Mouse (Mus musculus) embryo, embryonic 11 days (tissue): ENCODE results near the gene Cnot4.
"Not testable (repeated sequence)": the region's sequence is repeated elsewhere in the genome, so short reads cannot be mapped to it uniquely, and the experiment has no call there.

Experiments used
- DNase-seq: peaks from one replicate; pipeline ENCODE4 v3.0.0-alpha.2; 2015

Cnot4 gene

DNA sequence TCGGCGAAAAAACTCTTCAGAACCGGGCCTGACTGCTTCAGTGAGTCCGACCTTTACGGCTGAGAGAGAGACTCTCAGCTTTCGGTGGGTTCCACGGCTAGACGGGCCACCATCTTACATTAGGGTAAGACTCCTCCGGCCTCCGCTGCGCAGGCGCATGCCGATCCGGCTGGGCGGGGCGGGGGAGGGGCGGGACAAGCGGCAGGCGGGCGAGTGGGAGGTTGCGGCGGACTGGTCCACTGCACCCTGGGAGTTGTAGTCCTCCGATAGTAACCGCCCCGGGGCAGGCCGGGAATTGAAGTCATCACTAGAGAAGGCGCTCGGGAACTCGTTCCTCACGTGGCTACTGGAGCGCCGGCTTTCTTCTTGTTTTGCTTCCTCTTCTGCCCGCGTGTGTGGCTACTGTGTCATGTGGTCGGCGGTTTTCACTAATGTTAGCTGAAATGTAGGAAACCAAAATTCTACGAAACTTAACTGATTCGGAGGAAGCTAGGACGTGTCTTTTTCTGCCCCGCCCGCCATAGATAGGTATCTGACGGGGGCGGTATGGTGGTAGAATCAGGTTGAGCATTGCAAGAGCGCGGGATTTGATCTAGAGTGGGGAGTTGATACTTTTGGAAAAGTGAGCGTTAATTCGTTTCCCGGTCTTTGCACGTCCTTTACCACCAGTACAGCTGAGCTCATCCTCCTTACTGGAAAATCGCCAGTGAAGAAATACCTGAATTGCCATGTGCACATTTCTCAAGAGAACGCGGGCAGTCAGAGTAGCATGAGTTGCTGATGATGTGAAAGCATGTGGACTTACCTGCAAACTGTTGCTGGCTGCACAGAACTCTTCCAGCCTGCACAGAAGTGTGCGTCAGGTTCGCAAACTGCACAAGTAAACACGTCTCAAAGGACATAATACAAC is at the start of gene Cnot4:
Cnot4 (minus strand) TSS at position 146 of the 910 bp plus-strand sequence.
- DNase-seq = peak; percentile 99

DNA sequence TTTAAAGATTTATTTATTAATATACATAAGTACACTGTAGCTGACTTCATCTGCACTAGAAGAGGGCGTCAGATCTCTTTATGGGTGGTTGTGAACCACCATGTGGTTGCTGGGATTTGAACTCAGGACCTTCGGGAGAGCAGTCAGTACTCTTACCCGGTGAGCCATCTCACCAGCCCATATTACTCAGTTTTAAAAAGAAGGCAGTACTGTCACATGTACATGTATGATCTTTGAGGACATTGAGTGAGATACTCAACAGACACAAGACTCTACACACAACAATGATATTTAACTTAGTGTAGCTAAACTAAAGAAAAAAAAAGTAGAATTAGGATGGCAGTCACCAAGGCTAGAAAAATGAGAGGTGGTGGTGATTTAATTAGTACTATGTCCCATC is 45.8 kb upstream of the Cnot4 start:
- DNase-seq = not testable (repeated sequence)

DNA sequence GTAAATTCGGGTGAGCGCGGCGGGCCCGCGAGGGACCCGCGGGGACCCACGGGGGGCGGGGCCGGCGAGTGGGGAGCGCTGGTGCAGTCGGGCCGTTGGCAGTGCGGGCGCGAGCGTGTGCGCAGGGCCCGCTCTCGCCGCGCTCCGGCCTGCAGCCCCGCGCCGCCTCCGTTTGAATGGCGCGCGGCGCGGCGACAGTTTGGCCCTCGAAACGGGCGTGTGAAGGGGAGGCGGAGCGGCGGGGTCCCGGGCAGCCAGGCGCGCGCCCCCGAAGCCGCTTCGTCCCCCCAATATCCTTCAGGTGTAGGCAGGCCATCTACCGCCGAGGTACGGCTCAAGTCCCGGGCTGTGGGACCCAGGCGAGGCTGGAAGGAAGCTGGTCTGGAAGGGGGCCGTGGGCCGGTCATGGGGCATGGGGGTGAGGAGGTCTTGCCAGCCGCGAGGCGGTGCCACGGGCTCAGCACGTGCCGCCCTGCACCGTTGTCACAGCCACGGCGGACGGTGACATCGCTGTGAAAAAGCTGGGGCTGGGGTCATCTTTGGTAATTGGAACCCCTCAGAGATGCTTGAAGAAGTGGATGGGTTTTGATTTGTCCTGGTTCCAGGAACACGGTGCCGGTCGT is 44.2 kb upstream of the Cnot4 start:
- peak; percentile 71 for DNase-seq

DNA sequence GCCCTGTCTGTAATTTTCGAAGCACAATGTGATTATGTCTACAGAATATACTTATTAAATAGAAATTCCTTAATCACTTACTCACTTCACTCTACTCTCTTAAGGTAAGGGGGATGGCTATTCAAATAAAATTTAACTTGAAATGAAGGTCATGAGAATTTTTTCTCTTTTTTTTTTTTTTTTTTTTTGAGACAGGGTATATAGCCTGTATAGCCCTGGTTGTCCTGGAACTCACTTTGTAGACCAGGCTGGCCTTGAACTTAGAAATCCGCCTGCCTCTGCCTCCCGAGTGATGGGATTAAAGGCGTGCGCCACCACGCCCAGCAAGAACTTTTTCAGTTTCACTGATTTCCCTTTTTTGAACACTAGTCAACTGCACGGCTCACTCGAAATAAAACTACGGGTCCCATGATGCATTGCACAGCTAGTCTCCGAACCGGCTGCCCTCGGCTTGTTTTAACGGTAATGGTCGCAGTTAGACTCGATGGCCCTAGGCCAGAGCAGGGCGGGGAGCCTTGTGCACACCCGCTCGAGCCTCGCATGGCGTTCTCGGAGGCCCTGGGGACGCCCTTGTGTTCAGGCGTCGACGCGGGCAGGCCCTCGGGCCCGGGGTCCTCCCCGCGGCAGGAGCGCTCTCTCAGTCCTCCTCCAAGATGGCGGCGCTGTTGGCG is 43.6 kb upstream of the Cnot4 start, which contains the start of gene Nup205:
Nup205 (plus strand) TSS at position 443 of the 671 bp plus-strand sequence.
- peak; percentile 93 for DNase-seq

DNA sequence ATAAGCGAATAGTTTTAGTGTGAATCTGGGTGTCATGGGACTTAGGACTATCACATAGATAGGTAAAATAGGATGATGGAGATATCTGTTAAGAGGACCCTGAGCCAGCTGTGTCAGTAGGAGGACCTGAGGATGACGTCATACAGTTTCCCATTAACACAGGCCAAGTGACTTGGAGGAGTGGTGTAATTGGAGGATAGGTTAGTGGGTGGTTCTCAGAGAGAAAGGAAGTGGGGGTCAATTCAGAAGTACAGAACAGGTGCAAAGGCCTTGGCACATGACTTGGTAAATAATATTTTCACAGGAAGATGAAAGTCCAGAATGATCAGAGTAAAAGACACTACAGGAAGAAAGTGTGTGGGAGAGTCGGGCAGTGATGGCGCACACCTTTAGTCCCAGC is 39.7 kb upstream of the Cnot4 start:
- DNase-seq = no peak

DNA sequence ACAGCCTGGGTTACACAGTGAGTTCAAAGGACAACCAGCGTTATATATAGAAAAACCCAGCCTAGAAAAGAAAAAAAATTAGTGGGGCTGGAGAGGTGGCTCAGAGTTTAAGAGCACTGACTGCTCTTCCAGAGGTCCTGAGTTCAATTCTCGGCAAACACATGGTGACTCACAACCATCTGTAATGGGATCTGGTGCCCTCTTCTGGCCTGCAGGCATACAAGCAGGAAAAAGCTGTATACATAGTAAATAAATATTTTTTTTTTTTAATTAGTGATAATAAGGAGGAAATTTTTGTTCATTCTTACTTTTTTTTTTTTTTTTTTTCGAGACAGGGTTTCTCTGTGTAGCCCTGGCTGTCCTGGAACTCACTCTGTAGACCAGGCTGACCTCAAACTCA is 38.5 kb upstream of the Cnot4 start:
- DNase-seq = not testable (repeated sequence)

DNA sequence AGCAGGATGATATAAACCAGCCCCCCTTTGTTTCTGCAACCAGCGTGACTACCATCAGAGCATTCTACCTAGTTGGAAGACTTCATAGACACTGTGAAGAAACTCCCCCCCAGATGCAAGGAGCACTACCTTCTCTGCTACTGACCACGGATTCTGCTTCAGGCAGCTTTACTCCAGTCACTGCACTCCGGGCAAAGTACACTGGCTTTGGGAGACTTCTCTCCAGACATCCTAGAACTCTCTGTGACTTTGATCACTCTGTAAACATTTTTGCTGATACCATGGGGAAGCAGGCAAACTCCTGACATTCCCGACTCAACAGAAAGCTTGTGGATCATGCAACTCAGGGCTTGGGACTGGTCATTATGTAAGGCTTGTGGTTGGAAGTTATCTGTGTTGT is 35.7 kb upstream of the Cnot4 start:
- no peak for DNase-seq

DNA sequence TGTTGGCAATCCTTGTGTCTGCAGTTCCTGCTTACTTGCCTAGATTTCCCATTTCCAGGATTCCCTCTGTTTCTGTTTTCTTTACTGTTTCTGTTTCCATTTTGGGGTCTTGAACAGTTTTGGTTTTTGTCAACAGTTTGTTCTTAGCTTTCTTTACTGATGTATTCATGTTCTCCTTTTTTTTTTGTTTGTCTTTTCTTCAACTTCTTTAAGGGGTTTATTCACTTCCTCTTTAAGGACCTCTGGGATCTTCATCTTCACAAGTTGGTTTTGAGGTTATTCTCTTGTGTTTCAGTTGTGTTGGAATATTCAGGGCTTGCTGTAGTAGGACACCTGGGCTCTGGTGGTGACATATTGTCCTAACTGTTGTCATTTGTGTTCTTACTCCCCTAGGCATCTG is 21.0 kb upstream of the Cnot4 start:
- no peak for DNase-seq

DNA sequence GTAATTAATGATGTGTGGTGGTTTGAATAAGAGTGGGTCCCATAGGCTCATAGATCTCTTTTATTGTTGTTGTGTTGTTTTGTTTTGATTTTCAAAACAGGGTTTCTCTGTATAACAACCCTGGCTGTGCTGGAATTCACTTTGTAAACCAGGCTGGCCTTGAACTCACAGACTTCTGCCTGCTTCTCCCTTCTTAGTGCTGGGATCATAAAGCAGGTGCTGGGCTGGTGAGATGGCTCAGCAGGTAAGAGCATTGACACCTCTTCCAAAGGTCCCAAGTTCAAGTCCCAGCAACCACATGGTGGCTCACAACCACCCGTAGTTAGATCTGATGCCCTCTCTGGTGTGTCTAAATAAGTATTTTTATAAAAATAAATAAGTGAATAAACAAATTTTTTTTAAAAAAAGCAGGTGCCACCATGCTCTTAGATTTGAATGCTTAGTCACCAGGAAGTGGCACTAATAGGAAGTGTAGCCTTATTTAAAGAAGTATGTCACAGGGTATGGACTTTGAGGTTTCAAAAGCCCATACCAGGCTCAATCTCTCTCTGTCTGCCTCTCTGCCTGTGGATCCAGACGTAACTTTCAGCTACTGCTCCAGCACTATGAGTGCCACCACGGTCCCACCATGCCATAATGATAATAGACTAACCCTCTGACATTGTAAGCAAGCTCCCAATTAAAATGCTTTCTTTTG is 14.3 kb upstream of the Cnot4 start:
- DNase-seq = no peak

DNA sequence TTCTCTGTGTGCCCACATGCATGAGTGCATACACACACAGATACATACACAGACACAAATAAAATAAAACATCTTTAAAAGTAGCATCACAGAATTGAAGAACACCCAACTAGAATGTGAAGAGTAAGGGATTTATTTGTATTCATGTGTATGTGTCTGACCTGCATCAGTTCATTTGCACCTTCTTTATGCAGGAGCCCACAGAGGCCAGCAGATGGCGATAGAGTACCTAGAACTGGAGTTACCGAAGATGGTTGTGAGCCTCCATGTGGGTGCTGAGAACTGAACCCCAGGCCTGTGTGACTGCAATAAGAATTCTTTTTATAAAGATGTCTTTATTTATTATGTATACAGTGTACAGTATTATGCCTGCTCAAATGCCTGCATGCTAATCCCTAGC is 12.0 kb upstream of the Cnot4 start:
- no peak for DNase-seq

DNA sequence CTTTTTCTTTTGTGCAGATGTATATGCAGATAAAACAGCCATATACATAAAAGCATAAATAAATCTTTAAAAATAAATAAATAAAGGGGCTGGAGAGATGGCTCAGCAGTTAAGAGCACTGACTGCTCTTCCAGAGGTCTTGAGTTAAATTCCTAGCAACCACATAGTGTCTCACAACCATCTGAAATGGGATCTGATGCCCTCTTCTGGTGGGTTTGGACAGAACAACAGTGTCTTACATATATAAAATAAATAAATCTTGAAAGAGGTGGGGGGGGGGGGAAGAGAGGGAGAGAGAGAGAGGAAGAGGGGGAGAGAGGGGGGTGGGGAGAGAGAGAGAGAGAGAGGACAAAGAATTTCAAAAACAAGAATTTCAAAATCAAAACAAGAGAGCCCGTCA is 6.8 kb upstream of the Cnot4 start:
- no peak for DNase-seq

DNA sequence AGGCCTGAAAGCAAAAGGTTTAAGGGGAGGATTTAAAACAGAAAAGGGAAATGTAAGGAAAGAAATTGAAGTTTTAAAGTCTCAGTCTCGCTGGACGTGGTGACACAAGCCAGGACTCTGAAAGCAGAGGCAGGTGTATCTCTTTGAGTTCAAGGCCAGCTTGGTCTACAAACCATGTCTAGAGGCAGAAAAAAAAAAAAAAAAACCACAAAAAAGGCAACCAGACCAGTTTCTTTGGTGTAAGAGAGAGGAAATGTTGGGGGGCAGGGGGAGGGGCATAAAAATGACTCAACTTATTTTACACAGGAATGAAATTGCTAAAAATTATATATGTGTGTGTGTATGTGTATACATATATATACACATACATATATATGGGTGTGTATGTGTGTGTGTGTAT is 1.3 kb upstream of the Cnot4 start:
- no peak for DNase-seq

DNA sequence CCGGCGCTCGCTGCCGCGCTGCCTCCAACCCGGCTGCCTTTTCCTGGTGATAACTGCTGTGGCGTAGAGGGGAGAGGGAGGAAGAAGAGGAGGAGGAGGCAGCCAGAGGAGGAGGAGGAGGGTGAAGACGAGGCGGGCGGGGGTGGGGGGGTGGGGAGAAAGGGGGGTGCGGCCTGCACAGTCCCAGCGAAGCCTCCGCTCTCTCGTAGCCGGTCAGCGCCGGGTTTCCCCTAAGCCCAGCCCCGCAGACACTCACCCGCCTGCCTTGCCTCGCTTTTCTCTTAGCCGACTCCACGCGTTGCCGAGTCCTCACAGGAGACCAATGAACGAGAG is 312 bp downstream of the Cnot4 start:
- DNase-seq = no peak

DNA sequence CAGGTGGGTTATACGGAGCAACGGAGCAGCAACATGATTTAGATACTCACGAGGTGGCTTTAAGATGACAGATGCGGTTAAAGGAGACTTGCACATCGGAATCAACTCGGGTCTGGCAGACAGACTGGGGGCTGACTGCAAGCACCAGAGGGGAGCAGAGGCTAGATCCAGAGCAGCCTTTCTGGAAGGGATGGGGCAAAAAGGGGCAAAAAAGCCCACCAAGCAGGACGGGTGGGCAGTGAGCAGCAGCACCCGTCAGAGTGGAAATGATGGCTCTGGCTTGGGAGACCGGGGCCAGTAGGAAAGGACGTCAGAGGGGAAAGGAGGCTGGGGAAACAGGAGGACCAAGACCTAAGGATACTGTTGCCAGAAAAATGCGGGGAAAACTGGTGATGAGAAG is 718 bp downstream of the Cnot4 start:
- no peak for DNase-seq

DNA sequence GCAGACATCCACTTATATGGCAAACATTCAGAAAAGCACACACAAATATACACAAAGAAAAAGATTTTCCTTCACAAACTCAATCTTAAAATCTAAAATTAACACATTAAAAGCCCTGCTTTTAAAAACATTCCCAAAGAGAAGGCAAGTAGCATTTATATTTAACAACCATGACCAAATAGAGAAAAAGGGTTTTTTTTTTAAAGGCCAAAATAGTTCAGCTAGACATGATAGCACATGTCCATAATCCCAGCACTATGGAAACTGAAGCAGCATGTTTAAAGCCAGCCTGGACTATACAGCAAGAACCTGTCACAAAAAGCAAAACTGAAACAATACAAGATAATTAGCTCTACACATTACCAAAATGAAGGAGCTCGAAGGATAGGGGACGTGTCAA is 11.0 kb downstream of the Cnot4 start:
- DNase-seq = no peak

DNA sequence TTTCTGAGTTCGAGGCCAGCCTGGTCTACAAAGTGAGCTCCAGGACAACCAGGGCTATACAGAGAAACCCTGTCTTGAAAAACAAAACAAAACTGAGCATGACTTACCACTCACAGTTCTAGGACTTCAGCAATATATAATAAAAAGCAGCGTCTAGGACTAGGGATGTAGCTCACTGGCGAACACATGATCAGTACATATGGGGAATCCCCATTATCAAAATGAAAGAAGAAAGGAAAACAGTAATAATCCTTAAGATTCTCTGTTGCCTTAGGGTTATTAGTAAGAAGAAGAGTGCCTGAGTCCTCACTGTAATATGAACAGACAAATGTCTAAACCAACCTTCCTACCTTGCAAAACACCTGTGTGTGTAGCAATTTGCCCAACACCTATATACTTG is 11.6 kb downstream of the Cnot4 start:
- DNase-seq = no peak

DNA sequence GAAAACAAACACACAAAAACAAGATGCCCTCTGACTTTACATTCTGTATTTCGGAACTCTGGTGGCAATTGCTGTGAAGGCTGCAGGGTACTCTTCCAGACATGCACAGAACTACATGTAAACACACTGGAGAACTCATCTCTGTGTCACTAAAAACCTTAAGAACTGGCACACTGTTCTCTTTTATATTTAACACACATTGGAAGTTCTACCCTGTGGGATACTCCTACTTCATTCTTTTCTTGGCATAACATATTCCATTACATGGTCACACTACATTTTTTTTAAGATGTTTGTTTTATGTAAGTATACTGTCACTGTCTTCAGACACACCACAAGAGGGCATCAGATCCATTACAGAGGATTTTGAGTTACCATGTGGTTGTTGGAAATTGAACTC is 31.1 kb downstream of the Cnot4 start:
- no peak for DNase-seq

DNA sequence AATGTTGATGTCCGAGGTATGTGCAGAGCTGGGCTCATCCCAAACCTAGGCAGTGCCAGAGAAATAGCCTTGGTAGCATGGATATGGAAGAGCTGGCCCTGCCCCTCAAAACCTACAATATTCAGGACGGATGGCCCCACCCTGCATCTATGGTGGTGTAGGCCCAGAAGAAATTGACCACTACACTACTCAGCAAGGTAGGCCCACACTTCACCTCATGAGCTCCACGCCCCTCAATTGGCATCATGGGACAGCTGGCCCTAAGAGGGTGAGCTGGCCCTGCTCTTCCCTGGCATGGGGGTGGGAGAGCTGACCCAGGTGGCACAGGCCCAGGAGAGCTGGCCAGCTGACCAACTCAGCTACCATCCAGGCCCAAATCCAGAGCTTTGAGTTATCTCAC is 48.6 kb downstream of the Cnot4 start:
- no peak for DNase-seq

DNA sequence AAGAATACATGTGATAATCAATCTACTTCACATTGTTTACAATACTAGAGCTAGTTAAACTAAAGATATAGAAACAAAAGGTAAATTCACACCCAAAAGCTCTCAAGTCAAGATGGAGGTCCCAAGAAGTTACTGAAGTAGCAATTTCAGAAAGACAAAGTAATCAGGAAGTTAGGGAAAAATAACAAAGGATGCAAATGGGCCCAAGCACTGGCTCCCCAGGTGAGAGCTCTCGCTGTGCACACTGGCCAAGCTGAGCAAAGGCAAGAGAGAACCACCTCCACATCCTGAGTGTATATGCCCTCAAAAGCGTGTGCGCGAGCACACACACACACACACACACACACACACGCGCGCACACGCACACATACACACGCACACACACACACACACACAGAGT is 58.4 kb downstream of the Cnot4 start:
- no peak for DNase-seq

DNA sequence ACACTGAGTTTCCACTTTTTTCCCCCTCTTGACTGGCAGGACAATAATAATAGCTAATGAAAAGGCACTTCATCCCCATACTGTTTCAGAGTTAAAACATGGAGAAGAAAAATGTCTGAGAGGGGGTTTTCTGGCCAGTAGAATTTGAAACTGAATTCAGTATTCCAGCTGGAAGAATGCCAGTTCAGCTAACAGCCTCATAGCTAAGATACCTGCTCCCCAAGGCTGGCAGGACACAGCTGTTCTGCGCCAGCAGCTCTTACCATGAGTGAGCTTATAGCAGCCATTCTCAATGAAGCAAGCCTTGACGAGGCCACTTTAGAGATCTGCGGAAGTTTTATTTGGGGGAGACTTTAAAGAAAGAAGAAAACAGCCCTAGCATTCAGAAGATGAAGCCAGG is 62.3 kb downstream of the Cnot4 start:
- no peak for DNase-seq

DNA sequence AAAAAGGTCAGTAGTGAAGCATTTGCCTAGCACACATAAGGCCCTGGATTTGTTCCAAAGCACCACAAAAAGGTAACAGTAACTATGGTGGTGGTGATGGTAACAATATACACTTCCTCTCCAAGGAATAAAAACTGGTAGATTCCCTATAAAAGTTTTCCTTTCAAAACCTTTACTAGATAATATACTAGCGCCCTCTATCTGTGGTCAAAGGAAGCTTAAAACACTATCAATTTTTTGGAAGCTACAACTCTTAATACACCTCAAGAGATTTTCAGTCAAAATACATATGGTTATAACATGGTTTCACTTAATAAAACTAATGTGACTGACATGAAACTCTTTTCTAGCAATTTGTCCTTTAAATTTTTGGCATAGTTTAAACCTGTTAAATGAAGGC is 71.1 kb downstream of the Cnot4 start:
- peak; percentile 29 for DNase-seq

DNA sequence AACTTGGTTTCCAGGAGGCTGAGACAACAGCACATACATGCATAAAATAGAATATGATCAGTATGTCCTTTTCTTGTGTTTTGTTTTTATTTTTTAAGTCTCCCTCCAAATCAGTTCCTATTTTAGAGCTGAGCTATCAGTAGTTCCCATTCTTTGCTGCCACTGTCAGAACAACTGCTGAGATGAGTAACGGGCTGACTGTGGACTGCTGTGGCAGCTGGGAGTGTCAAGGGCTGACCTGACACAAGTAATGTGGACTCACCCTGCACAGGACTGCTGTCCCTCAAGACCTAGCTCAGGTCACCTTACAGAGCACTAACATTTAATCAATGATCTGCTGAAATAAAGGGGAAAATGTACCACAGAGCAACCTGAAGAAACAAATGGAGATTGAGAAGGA is 90.4 kb downstream of the Cnot4 start:
- no peak for DNase-seq

DNA sequence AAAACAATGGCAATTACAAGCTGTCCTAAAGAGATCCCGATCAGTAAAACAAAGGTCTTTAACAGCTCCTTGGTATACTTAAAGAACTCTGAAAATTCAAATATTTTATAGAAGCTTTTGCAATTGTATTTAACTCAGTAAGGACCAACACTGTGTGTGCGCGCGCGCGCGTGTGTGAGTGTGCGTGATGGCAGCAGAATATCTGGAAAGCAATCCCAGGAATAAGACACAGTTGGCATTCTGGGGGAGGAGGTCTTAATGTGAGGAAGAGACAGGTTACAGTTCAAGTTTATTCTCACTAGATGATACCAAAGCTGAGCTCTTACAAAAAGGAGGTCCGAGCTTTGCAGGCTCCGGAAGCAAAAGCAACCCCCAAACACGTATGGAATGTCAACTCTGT is 100.2 kb downstream of the Cnot4 start:
- DNase-seq = no peak
